18 mouse cellular contexts compared by ENCODE assay signal in the genomic region with DNA sequence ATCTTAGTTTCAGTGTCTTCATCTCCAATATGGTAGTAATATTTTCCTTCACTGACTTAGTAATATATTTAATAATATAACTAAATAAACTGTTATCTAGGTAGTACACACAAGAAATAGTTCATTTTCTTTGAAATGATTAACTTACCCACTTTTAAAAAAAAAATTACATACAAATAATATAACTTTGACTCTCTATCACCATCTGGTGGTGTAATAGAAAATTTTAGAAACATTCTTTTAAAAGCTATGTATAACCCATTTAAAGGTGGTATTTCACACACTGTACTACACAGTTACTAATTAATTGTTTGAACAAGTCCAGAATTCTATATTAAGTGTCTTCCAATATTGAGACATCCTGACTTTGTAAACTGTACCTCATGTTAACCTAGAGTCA. TPM values are rescaled to one million over a fixed set of nuclear protein-coding genes. Genes with fewer than 3 reads are reported as not detected.
DNase-seq lines count a peak whose midpoint lies in the region; ATAC-seq and TF ChIP-seq lines count a peak whose summit lies in the region.
"Had no signal": no experiment of that assay in that cellular context is flagged by ENCODE, and none has a peak within 500 bp of the region (broad histone marks: within the 10 kb centered on the region; RNA-seq: fewer than 3 reads in every experiment).

No protein-coding gene starts in this region.

- H3K4me2 ChIP-seq in kidney, postnatal 0 days (ENCODE audit: low read length): no peak overlapping the region
- H3K4me2 ChIP-seq: heart, embryonic 15.5 days; neural tube, embryonic 15.5 days; stomach, embryonic 15.5 days had no signal

- peak; percentile 36 for DNase-seq in kidney, postnatal 0 days (ENCODE audit: low spot score)
- DNase-seq in kidney, adult 9 months: no peak
- DNase-seq in thymus, postnatal 0 days (ENCODE audit: low spot score): peak; percentile 18
- no peak for DNase-seq in thymus, postnatal 10 days (ENCODE audit: low spot score in 2 of 2)
- no peak for DNase-seq in Patski (ENCODE audit: low read depth, low spot score)
- no peak for DNase-seq in ovary, postnatal 36 days (ENCODE audit: low spot score)
- DNase-seq: adrenal gland, postnatal 36 days; cerebellum, adult 11-12 months; gastrocnemius, postnatal 25 days; right cerebral cortex, postnatal 4 days had no signal

- CTCF ChIA-PET in Patski (lab: Charles Lee): interaction anchor here (1.2 kb wide), 1 partner anchor 20 kb away, joined by 3 read pairs; no protein-coding TSS in a partner anchor

- in situ Hi-C loops in Patski (cut with MboI; ENCODE audit: low pct_unique_long_range_greater_than_20kb): loop anchor here (10.0 kb wide), 2 partner anchors 315 to 885 kb away; no protein-coding TSS in a partner anchor

- no peaks in the 10 kb centered on the region for H3K27me3 ChIP-seq in kidney, postnatal 0 days (ENCODE audit: insufficient read depth, low read length)
- H3K27me3 ChIP-seq in Patski: no peaks in the 10 kb centered on the region
- H3K27me3 ChIP-seq: heart, embryonic 15.5 days; neural tube, embryonic 15.5 days; stomach, embryonic 15.5 days had no signal

- H3K27ac ChIP-seq in kidney, postnatal 0 days: no peak overlapping the region
- H3K27ac ChIP-seq: embryonic facial prominence, embryonic 10.5 days; heart, embryonic 15.5 days; neural tube, embryonic 15.5 days; stomach, embryonic 15.5 days had no signal

- no peak overlapping the region for H3K9ac ChIP-seq in kidney, postnatal 0 days (ENCODE audit: low read depth, low read length)
- H3K9ac ChIP-seq: heart, embryonic 15.5 days; neural tube, embryonic 15.5 days; stomach, embryonic 15.5 days had no signal

- no peak overlapping the region for H3K4me3 ChIP-seq in kidney, postnatal 0 days (replicated peaks; ENCODE audit: low read depth, low read length)
- H3K4me3 ChIP-seq: embryonic facial prominence, embryonic 10.5 days; heart, embryonic 15.5 days; neural tube, embryonic 15.5 days; stomach, embryonic 15.5 days had no signal

- H3K4me1 ChIP-seq in kidney, postnatal 0 days (replicated peaks; ENCODE audit: insufficient read depth, low read length): no peaks in the 10 kb centered on the region
- H3K4me1 ChIP-seq: embryonic facial prominence, embryonic 10.5 days; heart, embryonic 15.5 days; neural tube, embryonic 15.5 days; stomach, embryonic 15.5 days had no signal

- 0 out of 2 replicates have a peak, but pooled peaks have one; percentile 13 for ATAC-seq in kidney, postnatal 0 days (replicated peaks; ENCODE audit: low FRiP score, low read depth)
- ATAC-seq in Patski: peak; percentile 33
- no peak for ATAC-seq in cerebellum, adult (ENCODE audit: insufficient number of reproducible peaks, low FRiP score, low TSS enrichment)
- ATAC-seq: intestine, embryonic 16.5 days had no signal

- TF ChIP-seq CTCF in kidney, postnatal 0 days (IDR thresholded peaks at IDR 0.05; ENCODE audit: low read depth): peak; percentile 59
- peak; percentile 31 for TF ChIP-seq CTCF in Patski (IDR thresholded peaks at IDR 0.05)

- no peaks in the 10 kb centered on the region for H3K9me3 ChIP-seq in kidney, postnatal 0 days (replicated peaks; ENCODE audit: low read length)
- H3K9me3 ChIP-seq: embryonic facial prominence, embryonic 10.5 days; heart, embryonic 15.5 days; neural tube, embryonic 15.5 days; stomach, embryonic 15.5 days had no signal

- H3K36me3 ChIP-seq in kidney, postnatal 0 days (ENCODE audit: insufficient read depth, low read length): no peaks in the 10 kb centered on the region
- H3K36me3 ChIP-seq: embryonic facial prominence, embryonic 10.5 days; heart, embryonic 15.5 days; neural tube, embryonic 15.5 days; stomach, embryonic 15.5 days had no signal

- POLR2A ChIA-PET in Patski (lab: Charles Lee): interaction anchor here (0.6 kb wide), 1 partner anchor 887 kb away, joined by 4 read pairs; no protein-coding TSS in a partner anchor

RNA-seq across cellular contexts. Expression of a gene that starts 53.9 kb away (rescaled TPM):
- polyA plus RNA-seq in kidney, postnatal 0 days (2015; fragmentation: Nextera tagmentation; extraction: Ambion mirVana): not detected in 2 replicates
- polyA plus RNA-seq in thymus, postnatal 0 days (2015; fragmentation: Nextera tagmentation; extraction: Ambion mirVana): not detected in 2 replicates
- polyA plus RNA-seq in Patski (2021): not detected
- polyA plus RNA-seq: embryonic facial prominence, embryonic 10.5 days; heart, embryonic 15.5 days; intestine, embryonic 16.5 days; large intestine, adult 2 months; liver, embryonic 16.5 days; neural tube, embryonic 15.5 days; stomach, embryonic 15.5 days had no signal

Comparison
In these comparisons a context has a peak if more than half of its experiments do, and no peak if none do; other contexts are left out.
1. DNase-seq: peak in kidney, postnatal 0 days (single experiment) and thymus, postnatal 0 days (single experiment); none in kidney, adult 9 months (single experiment), thymus, postnatal 10 days (0 of 2), Patski (single experiment) and ovary, postnatal 36 days (single experiment).